Mouse (Mus musculus) kidney, adult 11 months (tissue): Measurements from ENCODE around the gene Dennd1a.

Source experiments
- DNase-seq: peaks from one replicate; pipeline ENCODE4 v3.0.0; 2022

Gene Dennd1a

GRCm38 (mm10) chr2:38025615-38026014 is 261.6 kb downstream of the Dennd1a start:
- no peak for DNase-seq

GRCm38 (mm10) chr2:38023741-38024130 is 263.5 kb downstream of the Dennd1a start:
- DNase-seq: no peak

- no peak for DNase-seq
These were observed 264.0 kb downstream of the Dennd1a start for GRCm38 (mm10) chr2:38023054-38023740.

DNA sequence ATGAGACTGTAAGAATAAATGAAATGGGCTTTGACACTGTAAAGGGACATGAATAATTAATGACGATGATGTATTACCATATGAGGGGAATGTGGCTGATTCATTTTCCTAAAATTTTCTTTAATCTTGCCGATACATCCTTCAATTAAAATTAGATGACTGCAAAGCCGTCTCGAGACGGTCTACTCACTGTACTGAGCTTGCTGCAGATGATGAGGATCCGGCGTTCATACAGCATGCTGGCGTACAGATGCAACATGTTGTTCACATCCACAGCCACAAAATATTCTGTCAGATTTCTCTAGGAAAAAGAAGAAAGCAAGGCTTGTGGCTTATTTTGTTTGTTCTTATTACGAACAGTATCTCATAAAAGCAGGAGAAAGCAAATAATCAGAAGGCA is 266.0 kb downstream of the Dennd1a start:
- DNase-seq: no peak

GRCm38 (mm10) chr2:38014702-38015101 is 272.5 kb downstream of the Dennd1a start:
- DNase-seq: no peak

DNA sequence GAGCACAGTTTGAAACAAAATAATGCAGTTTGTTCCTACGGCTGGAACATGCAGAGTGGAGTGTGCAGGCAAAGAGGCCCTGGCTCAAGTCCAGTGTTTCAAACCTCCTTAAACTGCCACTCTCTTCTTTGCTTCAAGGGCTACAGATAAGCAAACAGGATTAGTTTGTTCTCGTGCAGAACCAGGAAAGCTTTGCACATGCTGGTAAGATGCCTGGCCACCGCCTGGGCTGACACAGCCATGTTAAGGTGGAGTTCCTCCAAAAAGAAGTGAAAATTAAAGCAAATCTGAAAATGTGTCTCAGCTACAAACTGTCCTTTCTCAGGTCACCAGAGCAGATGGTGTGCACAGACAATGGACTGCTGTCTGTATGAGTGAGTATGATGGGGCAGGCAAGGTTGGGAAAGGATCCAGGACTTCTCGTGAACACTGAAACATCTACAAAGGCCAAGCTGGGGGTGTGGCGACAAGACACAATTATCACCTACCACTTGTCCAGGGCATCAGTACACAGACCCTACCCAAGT is 273.3 kb downstream of the Dennd1a start:
- DNase-seq: peak; percentile 45

- no peak for DNase-seq
These were observed 280.0 kb downstream of the Dennd1a start for GRCm38 (mm10) chr2:38007238-38007637.

DNA sequence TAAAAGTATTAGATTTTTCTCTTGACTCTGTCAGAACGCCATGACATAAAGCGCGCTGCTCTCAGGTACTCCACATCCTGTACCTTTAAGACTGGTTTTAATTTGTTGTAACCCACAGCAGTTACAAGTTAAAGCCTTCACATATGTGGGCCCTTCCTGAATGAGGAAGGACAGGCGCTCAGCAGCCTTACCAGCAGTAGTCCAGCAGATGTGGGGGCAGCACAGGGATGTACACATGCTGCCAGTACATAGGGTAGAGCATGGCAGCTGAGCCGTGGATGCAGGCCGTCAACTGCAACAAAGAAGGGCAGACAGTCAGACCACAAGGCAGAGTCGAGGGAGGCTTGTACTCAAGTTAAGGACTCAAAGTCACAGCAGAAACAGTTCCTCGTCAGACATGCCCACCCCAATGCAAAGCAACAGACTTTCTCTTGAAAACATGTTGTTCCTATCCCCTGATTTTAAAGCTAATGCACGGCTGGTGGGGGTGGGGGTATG is 284.0 kb downstream of the Dennd1a start:
- DNase-seq: no peak

DNA sequence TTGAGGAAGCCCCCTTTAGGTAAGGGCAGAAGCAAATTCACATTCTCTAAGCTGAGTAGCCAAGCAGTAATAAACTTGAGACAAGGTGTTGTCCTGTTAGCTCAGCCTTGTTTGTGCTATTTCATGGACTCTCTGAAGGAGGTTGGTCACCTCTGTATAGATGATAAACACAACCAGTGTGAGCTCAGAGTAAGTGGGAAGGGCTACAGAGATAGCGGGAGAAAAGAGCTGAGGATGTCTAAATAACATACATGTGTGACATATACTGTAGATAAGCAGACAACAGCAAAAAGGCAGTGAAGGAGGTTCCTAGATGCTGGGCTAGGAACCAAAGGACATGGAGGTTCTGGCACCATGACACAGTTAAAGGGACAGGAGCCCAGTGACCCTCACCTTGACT is 286.2 kb downstream of the Dennd1a start:
- no peak for DNase-seq

DNA sequence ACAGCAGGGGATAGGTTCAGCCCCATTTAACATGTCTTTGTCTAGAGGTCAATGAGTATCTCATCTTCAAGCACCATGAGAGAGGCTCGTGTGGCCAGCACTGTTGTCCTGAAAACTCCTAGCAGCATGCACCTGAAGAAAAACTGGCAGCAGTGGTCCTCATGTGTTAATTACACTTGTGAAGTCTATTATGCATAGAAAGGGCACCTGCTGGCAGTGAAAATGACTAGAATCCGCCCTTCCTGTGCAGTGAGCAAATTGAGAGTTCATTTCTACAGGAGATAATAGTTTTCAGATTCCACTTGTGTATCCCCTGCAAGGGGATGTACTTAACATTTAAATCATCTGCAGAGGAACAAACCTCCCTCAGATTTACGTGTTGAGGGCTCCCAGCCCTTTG is 289.2 kb downstream of the Dennd1a start:
- no peak for DNase-seq

DNA sequence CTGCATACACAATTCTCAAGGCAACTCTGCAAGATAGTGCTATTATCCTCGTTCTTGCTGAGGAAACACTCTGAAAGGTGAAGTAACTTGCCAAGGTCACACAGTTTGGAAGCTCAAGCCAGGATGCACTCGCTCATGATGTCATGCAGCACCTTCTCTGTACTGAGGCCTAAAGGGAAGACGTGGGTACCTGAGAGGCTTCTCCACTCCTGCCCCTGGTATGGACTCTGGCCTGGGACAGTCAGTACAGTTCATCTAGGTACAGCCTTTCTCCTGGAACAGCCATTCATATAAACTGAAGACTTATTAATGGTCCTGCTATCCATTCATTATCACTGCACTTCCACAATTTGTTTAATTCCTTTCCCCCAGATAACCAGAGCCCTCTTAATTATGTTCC is 298.1 kb downstream of the Dennd1a start:
- no peak for DNase-seq

DNA sequence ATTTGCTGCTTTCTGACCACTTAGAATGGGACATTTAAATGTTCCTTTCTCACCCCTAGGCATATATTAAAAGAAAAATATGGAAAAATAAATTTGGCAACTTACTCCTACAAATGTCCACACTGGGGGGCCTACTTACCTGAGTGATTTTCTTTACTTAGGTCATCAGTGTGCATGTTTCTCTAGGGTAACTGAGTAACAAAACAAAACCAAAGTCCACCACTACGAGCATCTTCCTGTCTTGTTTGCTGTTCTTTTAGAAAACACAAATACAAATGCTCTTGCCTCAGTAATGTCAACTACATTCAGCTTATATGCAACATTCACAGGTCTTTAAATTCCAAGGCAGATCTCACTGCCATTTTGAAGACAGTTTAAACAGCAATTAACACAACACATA is 298.9 kb downstream of the Dennd1a start:
- no peak for DNase-seq

GRCm38 (mm10) chr2:37985690-37986222 is 301.4 kb downstream of the Dennd1a start:
- no peak for DNase-seq

GRCm38 (mm10) chr2:37982714-37983113 is 304.5 kb downstream of the Dennd1a start:
- DNase-seq: no peak

GRCm38 (mm10) chr2:37981562-37982403 is 305.4 kb downstream of the Dennd1a start:
- no peak for DNase-seq

- no peak for DNase-seq
These were observed 313.0 kb downstream of the Dennd1a start for GRCm38 (mm10) chr2:37974201-37974600.

GRCm38 (mm10) chr2:37972621-37973020 is 314.6 kb downstream of the Dennd1a start:
- DNase-seq: no peak

- no peak for DNase-seq
These were observed 315.5 kb downstream of the Dennd1a start for GRCm38 (mm10) chr2:37971726-37972125.

GRCm38 (mm10) chr2:37969713-37970485 is 317.3 kb downstream of the Dennd1a start:
- DNase-seq: peak; percentile 84

DNA sequence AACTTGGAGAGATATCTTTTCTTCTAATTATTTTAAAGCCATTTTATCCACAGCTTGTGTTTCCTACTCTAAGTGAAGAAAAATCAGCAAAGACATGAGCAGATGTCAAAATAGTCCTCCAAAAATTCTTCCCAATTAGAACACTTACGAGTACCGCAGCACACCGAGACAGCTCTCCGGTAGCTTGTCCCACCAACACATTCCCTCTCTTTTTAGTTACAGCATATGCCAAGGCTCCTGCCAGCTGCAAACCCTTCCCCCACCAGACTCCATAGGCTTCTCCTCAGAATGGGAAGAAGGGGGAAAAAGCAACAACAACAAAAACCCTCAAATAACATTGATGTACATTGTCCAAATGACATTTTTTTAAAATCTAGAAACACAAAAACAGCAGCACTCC is 322.7 kb downstream of the Dennd1a start:
- no peak for DNase-seq

DNA sequence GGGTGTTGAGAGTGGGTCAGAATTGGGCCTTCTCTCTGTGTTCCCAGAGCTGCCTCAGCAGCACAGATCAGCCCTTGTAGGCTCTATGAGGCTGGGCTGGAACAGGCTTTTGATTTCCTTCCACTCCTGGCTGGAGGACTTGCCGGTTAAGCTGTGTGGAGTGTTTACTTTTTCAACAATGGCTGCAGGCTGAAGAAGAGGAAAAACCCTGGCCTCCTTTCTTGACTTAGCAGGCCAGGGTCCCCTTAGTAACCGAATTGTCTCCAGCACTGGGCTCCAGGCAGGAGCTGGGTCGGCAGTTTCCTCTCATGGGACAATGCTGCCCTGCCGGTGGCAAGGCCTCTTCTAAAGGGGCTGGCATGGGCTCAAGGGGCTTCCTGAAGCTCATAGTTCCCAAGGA is 323.8 kb downstream of the Dennd1a start:
- DNase-seq: peak; percentile 15

DNA sequence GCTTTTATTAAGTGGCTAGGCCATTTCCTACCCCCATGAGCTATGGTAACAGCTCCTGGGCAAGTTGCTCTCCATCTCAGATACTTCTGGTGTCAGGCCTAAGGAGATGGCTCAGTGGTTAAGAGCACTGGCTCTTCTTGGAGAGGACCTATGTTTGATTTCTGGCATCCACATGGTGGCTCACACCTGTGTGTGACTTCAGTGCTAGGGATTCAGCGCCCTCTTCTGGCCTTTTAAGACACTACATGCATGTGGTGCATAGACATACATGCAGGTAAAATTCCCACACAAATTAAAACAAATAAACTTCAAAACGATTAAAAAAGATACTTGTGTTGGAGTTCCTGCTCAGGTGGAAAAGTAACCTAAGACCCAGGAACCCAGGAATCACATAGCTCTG is 338.8 kb downstream of the Dennd1a start:
- no peak for DNase-seq
